Mouse (Mus musculus) liver, adult 2 months (tissue): ENCODE data around the gene Serpinf1.

Experiments
- CTCF ChIP-seq: fragments of 200-500 bp; IDR thresholded peaks from 2 replicates; pipeline ENCODE4 v1.5.1; 2011; ENCODE audit warnings: low read depth, low read length, control low read depth
- POLR2A ChIP-seq: fragments of 200-500 bp; IDR thresholded peaks from 2 replicates; pipeline ENCODE4 v1.6.1; 2011; ENCODE audit warnings: low read length, control low read depth; ENCODE audit not compliant: insufficient read depth; ENCODE audit errors: extremely low read depth

GRCm38 (mm10) chr11:75450936-75451335, 28.4 kb upstream of the Serpinf1 start:
- TF ChIP-seq CTCF = no peak
- TF ChIP-seq POLR2A = no peak
